Mouse (Mus musculus): ENCODE results near the gene Igf2.

The Igf2 gene

DNA sequence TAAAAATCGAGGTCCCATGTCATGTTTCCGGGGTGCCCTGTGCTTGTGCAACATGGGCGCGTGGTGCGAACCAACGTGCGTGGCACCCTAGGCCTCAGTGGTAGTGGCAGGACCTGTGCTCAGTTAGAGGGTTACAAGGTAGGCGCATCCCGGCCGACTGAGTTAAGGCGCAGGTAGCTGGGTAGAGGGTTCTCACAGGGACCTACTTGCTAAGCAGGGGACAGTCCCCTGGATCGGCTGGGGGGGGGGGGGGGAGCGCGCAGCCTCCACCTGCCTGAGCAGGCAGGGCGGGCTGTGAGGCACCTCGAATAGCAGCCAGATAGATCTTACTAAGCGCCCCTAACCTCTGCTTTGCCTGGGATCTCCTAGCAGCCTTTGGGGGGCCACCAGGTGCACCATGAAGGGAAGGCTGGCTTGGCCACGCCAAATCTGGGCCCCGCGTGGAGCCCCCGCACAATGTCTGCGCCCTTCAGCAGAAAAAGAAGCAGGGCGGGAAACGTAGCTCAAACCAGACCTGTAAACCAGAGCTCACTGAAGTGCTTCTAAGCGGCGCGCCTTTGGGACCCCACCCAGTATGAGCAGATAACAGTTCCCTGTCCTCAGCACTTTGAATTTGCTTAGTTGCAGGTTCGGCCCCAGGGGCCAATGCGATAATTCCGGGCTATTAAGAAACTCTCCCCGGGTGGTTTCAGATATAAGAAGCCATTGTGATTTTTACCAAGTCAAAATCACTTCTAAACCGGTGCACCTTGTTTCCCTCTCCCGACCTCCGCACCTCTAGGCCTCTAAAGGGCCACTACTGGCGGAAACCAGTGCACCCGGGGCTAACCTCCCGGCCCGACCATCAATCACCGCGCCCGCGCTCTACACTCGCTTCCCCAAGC is 6.6 kb downstream of the Igf2 start:
- in situ Hi-C loops (cut with MboI, MseI), result no loop called here

DNA sequence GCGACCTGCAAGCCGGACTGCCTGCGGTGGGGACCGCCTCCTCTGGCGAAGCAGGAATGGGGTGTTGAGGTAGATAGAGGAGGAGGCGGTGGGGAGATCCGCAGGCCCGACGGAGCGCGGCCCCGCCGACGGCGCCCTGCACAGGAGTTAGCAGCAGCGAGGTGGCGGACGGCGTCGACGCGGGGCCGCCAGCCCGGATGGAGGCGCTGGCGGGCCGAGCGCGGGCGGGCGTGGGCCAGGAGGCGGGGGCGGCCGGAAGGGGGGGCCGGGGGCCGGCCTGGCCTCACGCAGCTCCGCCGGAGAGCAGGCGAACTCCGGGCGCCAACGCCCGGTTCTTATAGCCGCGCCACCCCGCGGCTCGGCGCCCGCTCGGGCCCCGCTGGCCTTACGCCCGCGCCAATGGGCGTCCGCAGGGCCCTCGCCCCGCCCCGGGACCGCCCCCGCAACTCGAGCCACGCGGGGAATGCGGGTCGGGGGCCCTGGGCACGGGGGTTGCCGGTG is 7.4 kb downstream of the Igf2 start:
- in situ Hi-C loops (cut with MboI, MseI), result no loop called here

DNA sequence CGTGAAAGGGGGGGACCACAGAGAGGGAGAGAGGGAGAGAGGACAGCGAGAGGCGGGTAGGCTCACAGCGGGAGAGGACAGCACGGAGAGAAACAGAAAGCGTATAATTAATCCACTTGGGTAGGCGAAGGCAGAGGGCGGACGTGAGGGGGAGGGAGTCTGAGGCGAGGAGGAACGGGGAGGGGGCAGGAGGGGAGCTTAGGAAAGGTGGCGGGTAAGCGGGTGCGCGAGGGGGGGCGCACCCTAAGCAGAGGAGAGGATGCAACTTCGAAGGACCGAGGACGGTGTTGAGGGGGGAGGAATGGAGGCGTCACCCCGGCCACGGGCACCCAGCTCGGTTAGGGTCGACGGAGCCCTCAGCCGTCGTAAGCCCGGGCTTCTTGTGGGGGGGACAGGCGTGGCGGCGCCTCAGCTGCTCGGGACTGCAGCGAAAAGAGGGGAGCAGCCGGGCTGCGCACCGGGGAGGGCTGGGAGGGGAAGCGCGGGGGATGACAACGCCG is 7.9 kb downstream of the Igf2 start:
- in situ Hi-C loops (cut with MboI, MseI), result no loop called here

DNA sequence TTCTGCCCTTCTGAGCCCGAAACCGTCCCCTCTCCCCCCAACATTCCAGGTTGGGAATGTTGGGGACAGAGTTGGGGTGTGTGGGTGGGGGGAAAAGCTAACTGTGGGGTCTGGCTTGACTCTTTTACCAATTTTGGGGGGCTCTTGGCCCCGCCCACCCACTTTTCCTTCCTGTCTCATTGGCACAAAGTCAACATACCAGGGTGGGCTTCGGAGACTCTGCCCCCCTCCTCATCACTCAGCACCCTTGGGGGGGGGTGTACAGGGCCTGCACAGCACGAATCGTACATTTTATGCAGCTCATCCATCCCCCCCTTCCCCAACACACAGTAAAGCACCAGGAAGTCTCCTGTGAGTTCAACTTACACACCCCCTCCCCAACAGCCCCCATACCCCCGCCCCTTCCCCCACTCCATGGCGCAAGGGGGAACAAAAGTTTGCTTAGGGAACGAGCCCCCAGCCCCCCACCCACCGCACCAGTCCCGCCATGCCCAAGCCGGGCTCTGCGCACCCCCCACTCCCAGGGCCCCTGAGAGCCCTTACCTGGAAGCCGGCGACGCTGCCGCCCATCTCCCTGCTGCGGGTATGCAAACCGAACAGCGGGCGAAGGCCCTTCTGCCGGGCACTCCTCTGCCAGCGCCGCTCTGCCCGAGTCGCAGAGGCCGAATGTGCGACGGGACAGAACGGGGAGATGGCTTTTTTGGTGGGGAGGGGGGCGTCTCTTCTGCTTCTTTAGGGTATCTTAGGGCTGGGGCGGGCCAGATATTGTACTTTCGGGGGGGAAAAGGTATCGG is 8.6 kb downstream of the Igf2 start:
- in situ Hi-C loops (cut with MboI, MseI), result no loop called here

DNA sequence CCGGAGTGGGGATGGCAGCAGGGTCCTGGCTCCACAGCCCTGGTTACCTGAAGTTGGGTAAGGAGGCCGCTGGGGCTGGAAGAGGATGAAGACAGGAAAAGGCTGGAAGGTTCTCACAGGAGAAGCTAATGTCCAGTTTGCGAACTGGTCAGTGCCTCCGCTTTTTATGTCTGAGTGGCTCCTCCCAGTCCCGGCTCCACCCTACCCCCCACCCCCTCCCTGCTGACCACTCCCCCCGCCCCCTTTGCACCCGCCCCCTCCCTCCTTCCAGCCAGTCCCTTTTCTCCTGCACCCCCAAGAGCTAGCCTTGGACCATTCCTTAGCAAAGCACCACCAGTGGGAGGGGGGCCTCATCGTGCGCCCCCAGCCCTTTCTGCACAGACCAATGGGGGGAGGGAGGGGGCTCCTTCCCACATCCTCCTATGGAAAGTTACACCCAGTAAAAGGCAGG is 9.2 kb downstream of the Igf2 start:
- in situ Hi-C loops (cut with MboI, MseI), result no loop called here

DNA sequence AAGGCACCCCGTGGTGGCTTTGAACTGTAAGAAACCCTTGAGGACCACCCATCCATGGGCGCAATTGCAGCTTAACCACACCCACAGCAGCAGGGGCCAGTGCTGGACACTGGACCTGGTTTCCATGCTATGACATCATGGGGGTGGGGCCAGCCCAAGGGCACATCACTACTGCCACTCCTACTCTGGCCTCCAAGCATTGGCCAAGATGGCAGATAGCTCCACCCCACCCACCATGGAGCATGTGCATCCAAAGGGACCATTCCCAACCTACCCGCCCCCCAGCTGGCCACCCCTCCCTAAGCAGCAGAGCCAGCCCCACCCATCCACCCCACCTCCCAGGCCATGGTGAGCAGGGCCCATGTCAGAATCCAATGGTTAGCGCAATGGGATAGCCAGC is 10.6 kb downstream of the Igf2 start:
- in situ Hi-C loops (cut with MboI, MseI), result no loop called here

DNA sequence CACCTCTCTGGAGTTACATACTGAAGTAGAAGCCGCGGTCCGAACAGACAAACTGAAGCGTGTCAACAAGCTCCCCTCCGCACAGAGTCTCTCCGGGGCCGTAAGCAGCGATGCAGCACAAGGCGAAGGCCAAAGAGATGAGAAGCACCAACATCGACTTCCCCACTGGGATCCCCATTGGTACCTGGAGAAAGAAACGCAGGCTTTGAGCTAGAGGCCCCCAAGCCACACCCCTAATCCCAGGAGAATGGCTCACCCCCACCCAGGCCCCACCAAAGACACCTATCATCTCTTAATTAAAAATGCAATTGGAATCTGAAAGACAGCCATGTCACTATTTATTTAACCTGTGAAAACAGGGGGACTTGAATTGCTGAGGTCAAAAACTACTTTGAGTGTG is 11.0 kb downstream of the Igf2 start:
- in situ Hi-C loops (cut with MboI, MseI), result no loop called here

DNA sequence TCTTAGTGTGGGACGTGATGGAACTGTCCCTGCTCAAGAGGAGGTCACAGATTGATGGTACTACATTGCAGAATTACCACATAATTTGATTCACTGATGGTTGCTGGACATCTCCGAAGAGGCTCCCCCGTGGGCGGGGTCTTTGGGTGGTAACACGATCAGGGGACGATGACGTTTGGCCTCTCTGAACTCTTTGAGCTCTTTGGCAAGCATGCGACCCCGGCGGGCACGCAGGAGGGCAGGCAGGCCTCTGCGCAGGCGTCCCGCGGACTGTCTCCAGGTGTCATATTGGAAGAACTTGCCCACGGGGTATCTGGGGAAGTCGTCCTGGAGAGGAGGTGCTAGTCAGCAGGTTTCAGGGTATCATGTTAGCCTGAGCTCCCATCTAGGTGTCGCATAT is 12.9 kb downstream of the Igf2 start:
- in situ Hi-C loops (cut with MboI, MseI), result no loop called here

DNA sequence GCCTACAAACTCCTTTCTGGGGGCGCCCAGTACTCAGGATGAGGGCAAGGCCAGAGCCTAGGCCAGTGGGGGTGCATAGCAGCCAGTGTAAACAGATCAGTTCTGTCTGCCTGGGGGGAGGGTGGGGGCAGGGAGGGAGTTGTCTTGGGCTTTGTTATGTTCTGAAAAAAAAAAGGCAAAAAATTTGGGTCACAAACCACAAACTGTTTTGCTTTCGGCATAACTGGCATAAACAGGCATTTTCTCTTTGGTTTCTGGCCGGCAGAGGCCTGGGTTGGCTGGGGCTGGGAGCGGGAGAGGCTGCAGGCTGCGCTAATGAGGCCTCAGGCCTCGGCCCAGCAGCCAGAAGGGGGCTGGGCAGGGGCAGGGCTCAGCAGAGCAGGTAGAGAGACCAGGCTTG is 19.9 kb downstream of the Igf2 start:
- in situ Hi-C loops (cut with MboI, MseI), result loop anchor here in 1 of 2 experiments (10.0 kb wide), 1 partner anchor 1802 kb away; the partner anchor contains the start of genes Odf3 and Scgb1c1

DNA sequence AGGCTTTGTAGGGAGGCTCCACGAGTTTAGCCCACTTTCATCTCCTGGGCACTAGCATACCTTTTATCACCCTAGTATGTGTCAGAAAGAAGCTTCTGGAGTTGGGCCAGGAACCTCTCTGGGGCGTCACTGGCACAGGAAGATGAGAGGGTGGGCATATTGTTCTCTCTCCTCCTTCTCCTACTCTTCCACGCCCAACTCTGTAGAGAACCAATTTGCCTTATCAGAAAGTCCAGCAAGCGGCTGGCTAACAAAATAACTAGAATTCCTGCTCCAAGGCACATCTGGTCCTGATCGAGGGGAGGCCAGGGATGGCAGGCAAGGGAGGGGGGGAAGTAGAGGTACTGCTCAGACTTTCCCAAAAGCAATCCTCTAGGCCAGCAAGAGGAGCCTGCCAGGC is 21.6 kb downstream of the Igf2 start:
- in situ Hi-C loops (cut with MboI, MseI), result loop anchor here in 1 of 2 experiments (10.0 kb wide), 1 partner anchor 1800 kb away; the partner anchor contains the start of genes Odf3 and Scgb1c1

DNA sequence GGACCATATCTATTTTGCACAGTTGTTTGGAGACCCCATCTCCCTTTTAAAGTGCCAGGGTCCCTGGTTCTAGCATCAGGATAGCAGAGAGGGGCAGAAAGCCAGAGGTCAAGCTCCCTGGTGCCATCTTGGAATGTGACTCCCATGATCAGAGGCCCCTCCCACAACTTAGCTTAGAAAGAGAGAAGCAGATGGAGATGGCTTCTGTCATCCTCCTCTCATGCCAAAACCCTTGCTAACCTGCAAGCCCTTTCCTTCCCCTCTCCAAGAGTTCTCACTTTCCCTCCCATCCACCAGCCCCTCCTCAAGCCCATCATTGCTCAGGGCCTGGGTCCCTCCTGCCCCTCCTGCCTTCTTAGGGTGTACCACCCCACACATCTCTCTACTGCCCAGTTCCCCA is 30.4 kb downstream of the Igf2 start:
- in situ Hi-C loops (cut with MboI, MseI), result no loop called here

DNA sequence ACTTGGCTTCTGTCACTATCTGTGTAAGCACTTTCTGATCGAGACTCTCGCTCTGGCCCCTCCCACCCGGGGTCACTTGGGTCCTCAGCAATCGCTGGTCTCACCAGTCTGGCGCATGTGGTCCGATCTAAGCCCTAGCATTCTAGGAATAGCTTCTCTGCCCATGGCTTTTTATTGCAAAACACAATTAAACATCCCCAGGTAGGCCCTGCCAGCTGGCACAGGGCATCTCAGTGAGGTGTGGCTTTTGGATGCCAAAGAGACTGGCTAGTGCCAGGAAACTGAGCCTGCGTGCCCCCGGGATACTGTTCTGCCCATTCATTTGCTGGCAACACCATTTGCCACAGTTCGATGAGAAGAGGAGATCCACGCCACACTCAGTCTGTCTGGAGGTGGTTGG is 35.9 kb downstream of the Igf2 start:
- in situ Hi-C loops (cut with MboI, MseI), result no loop called here

DNA sequence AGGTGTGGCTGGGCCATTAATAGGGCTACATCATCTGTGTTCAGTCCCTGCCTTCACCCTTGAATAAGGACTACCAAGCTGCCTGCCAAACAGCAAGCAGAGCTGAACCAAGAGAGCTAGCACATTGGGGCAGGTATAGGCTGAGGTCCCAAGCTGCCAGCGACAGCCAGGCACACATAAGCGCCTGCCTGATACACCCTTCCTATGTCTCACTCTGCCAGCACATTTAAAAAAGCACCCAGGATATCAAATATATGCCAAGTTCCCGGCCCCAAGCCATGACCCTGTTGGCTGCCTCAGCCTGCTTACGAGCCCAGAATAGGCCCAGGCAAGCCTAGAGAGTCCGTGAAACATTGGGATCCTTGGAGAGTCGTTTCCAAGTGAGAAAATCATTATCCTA is 36.8 kb downstream of the Igf2 start:
- in situ Hi-C loops (cut with MboI, MseI), result no loop called here

DNA sequence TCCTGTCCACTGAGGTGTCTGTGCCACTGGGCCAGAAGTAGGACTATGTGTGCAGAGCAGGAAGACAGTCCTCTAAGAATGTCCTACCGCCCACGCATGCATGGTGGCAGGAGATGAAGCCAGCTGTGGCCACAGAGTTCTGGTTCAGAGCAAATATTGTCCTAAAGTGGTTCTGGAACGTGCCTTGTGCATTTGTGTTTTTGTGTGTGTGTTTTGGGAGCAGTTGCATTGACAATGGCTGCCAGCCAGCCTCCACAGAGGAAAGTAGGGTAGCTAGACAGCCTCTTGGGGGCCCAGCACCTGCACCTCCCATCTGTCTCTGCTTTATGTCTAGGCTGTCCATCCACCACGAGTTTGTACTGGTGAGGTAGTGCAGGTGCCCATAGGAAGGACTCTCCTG is 44.4 kb downstream of the Igf2 start:
- in situ Hi-C loops (cut with MboI, MseI), result no loop called here

DNA sequence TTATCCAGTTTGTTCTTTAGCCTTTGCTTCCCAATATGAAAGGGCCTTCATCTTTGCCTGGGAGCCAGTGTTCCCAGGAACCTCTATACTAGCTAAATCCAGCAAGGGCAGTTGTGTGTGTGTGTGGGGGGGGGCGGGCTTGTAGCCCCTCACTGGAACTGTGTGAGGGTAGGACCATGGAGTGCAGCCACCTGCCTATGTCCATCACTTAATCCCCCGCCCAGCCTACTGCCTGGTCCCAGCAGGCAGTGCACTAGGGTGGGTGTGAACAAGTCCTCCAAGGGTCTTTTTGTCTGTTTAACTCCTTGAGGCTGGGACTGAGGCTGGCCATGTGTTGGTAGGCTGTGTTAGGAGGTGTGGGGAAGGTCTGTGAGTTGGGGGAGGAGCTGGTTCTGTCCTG is 53.5 kb downstream of the Igf2 start:
- in situ Hi-C loops (cut with MboI, MseI), result no loop called here

DNA sequence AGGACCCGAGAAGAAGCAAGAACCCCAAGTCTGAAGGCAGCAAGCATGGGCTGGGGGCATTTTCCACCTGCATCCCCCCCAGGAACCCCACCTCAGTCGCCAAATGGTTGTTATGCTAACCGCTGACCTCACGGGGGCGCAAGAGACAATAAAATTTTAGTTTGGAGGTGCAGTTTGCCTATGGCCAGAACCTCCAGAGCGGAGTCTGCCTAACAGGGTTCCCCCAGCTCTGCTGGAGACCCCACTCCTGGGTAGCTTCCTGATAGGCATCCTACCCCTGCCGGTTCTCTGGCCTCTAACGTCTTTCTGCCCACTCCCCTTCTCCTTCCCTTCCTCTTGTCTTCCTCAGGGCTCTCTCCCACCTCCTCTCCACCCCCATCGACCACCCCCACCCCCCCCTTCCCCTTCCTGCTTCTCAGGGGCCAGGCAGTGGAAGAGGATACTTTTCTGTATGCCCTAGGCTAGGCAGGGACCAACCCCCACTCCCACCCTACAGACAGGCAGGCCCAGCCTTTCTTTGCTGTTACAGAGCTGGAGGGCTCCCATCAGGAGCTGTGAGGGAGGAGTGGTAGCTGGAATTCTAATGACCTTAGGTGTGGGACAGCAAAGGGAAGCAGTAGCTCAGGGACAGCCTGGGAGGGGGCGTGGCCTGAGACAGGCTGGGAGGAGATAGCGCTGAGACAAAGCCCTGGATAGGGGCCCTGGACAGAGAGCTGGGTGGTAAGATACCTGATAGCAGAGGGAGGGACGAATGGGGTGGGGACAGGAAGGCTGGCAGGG is 55.8 kb downstream of the Igf2 start:
- in situ Hi-C loops (cut with MboI, MseI), result no loop called here

DNA sequence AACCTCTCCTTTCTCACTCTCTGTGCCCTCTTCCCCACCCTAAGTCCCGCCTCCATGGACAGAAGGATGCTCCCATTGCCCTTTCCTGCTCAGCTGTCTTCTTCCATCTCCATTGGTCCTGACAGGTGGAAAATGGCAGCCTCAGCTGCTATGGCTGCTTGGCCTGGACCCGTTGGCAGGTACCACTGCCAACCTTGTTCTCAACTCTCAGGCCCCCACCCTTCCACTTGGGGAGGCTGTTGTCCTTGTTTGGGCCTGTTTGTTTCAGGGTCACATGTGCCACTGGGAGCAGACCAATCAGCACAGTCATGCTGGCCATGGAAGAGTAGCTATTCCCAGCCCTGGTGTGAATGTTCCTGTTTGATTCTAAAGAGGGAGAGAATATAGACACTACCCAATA is 65.7 kb downstream of the Igf2 start:
- in situ Hi-C loops (cut with MboI, MseI), result no loop called here

Measured in T-helper 17 cell (primary cell).